Mouse (Mus musculus): ENCODE results near the gene Nrarp. TPM values are rescaled to one million over a fixed set of nuclear protein-coding genes. Genes with fewer than 3 reads are reported as not detected.
A peak's percentile ranks its signal among the peaks of the same experiment; 100 is the strongest.

The Nrarp gene
- polyA plus RNA-seq, 2 experiments from 2014 or later = 0.28 TPM; not detected in 1

DNA sequence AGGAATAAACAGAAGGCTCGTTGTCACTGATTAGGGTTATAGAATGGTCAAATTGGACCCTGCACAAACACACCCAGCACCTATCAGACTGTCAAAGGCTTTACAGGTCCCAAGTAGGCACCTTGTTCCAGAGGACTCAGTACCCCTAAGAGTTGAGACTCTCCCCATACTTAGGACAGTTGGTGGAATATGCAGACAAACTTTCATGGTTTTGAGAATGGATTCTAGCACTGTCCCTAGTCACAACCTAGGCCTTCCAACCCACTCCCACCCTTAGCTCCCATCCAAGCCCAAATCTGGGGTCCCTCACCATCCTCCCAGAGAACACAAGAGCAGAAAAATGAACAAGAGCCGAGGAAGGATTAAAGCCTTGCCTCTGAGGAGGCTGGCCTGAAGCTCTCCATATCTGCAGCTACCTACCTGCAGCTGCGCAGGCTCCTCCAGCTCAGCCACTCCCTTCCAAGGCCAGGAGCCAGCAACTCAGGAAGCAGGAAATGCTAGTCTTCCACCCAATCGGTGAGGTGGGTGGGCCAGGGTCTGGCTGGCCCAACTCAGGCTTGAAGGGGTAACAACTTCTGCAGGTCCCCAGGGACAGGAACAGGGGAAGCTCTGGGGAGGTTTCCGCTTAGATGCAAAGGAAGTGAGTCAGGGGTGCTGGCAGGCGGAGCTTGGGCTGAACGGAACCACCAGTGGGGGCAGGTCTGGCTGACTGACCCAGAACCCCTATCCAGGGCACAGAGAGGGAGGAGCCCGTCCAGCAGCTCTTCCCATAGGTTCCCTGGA is 15.8 kb downstream of the Nrarp start, which contains the start of gene Tor4a:
Gene Tor4a (minus strand): TSS at position 715 of the 783 bp plus-strand sequence.
- ATAC-seq = peak; percentile 59

DNA sequence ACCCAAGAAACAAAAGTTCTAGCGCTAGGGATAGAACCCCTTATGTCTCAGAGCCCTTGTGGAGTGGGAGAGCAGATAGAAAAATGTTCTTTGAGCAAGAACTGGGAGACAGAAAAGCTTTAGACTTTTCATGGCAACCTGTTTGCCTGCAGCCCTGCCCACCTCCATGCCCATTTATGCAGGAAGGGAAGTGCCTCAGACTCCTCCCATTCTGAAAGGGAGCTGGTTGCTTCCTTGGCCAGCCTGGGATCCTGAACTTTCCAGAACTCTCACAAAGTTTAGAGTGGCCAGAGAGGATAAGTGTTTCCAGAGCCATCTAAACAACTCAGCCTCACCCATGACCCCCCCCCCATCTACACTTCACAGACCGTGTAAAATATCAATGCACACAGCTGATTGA is 16.6 kb downstream of the Nrarp start:
- ATAC-seq = no peak

DNA sequence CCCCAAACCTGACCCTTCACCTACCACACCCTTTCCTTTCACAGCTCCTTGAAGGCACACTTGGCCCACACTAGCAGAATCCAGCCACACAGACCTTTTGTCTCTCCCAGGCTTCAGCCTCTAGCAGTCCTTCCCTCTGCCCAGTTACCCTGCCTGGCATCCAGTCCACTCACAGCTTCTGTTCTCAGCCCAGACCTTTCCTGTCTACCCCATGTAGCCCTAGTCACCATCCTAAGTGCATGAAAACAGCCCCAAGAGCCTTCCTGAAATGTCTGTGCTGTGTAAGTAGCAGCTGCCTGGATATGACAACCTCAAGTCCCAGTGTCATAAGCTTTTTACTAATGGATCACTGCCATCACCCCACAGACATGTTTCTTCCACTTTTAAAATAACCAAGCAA is 17.4 kb downstream of the Nrarp start:
- ATAC-seq = no peak

DNA sequence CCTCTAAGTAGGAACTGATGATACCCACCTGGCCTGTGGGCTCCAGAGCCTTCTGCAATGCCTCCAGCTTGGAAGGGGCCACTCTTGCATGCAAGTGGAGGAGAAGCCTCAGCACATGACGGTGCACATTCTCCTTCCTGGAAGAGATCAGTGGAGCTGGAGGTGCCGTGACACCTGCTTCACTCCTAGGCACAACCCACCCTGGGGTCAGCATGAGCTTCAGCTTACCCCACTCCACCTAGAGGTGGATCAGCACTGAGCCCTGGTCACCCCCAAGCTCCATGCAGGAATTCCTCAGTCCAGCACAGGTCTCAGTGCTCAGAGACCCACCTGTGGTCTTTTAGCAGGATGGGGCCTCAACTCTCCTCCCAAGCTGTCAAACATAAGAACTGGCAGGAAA is 20.1 kb downstream of the Nrarp start:
- no peak for ATAC-seq

DNA sequence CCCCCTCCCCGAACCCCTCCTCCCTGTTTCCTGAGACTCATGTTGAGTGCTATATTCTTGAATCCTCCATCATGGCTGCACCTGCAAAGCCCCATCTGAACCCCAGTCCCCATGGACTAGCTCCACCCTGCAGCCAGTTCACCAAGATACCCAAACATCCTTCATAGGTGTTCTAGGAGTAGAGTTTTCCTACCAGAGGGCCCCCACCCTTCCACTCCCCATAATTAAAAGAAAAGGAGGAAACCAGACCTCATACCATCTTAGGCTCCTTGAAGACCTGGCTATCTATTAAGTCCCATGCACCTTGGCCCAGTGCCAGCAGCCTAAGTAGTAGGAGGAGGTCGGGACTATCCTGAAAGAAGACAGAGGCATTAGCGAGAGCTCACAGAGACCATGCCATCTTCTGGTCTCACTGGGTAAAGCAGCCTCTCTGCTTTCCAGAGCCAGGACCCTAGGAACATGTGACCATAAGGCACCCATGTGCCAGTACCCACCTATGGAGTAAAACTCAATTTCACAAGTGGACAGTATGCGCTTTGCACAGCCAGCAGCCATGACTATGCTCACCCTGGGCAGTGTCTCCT is 23.2 kb downstream of the Nrarp start:
- ATAC-seq = no peak

DNA sequence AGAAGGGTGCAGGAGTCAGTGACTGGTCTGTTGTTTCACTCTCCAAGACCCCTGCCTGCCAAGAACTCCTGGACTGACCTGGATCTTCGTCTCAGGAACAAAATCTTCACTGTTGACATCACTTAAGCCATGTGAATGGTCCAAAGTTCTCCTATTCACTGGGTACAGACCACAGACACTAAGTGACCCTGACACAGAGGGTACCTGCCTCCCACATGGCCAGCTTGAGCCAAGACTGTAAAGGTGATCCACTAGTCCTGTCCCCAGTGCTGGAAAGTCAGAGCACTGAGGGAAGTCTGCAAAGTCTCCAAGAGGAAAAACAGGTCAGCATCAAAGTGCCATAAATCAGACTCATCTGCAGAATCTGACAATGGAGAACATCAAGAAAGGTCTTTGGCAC is 27.0 kb downstream of the Nrarp start:
- no peak for ATAC-seq

DNA sequence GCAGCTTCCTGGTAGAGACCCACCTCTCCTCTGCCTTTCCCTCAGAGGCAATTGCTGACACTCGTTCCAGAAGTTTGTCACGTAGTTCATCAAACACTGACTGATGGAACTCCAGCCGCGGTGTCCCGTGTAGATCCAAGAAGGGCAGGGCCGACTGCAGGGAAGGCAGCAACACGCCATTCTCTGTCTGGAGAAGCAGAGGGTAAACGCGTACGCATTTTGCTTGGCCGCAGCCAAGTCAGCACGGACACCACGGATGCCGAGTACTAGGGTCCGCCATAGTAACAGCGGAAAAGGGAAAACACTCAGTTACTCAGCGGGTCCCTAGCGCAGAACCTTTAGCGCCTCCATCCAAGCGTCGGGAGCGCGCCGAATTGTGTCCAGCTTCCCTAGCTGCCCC is 30.1 kb downstream of the Nrarp start:
- ATAC-seq = peak; percentile 20

DNA sequence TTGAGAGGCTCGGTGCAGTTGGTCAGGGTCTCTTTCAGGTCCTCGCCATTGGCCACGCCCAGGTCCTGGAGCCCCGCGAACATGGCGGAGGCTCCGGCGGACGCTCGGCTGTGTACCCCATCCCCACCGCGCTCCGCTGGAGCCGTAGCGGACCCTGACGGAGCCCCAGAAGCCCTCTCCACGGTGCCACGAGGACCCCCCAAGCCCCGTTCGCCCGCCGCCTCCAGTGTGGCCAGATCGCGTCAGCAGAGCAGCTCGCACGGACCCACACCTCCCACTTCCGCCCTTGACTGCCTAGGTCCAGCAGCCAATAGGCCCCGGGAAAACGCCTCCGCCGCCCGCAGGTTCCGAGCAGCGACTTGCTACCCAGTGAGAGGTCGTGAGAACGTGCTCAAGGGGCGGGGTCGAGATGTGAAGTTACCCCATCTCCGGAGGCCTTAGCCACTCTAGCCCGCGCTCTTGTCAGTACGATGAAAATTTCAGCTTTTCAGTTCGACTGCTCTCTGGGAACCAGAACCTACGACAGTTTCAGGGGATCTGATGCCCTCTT is 30.6 kb downstream of the Nrarp start, which contains the start of gene Nelfb:
Gene Nelfb (minus strand): TSS at position 369 of the 550 bp plus-strand sequence.
- ATAC-seq = peak; percentile 98

DNA sequence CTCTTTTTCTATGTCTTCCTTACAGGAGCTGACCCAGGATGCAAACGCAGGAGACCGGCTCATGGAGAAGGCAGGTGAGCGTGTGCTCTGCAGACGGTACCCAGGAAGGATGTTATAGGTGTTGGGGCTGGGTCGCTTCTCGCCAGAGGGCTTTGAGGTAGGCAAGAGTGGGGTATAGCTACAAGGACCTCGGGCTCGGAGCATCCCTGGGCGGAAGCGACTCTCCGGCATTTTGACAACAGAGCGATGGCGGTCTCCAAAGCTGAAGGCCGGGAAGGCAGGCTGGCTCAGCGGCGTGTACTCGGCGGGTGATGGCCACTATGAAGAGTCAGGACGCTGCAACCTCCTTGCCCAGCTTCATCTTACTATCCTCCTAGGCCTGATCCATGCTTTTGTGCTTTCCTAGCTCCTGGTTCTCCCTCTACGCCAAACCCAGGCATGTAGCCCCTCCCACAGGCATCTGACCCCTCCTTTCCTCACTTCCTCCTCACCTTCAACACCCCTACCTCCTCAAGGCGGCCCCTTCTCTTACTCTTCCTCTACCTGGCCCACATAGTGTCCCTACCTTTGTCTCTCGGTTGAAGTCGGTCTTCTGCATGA is 32.8 kb downstream of the Nrarp start:
- ATAC-seq = no peak

DNA sequence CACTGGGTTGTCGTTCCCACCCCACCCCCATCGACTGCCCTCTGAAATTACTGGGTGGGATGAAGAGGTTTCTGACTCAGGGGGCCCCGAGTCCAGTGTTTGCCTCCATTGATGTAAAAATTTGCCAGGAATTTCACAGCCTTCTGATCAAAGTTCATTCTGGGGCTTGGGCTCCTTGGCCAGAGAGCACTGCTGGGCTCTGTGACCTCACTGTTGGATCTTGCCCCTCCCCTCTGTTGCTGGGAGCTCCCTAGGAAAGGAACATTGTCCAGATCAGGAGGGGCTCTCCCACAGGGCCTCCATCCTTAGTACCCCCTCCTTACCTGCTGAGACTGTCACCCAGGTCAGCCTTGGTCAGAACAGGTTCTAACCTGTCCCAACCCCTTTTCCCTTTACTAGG is 33.9 kb downstream of the Nrarp start, which contains the start of gene Stpg3:
Gene Stpg3 (minus strand): TSS at position 194 of the 400 bp plus-strand sequence.
- no peak for ATAC-seq

DNA sequence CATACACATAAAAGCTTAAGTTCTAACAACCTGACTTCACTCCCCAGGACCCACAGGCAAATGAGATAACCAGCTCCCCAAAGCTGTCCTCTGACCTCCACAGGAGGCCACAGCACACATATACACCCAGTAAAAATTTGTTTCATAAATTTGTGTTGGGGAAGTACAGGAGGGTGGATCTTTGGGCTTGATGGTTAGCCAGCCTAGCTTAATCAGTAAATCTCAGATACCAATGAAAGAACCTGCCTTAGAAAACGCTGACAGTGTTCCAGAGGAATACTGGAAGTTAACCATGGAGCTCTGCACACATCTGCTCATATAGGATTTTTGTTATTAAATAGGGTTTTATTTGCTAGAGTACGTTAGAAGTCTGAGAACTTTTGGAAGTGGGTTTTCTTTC is 37.1 kb downstream of the Nrarp start:
- no peak for ATAC-seq

DNA sequence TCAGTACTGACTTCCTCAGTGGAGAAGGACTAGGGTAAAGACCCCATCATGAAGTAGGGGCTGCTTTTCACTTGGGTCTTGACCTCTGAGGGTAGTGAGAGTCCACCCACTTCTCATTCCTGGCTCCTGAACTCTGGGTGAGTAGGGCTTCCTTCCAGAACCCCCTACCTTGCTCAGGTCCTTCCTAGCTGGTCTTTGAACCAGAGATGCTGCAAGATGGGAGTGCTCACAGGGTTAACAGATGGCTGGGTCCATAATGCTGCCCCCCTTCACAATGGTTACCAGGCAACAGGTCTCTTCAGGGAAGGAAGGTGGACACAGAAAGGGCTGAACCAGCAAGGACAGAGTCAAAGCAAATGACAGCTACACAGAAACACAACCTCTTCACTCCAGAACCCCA is 37.9 kb downstream of the Nrarp start, which contains the start of gene Fam166a:
Gene Fam166a (plus strand): TSS at position 301 of the 400 bp plus-strand sequence.
- ATAC-seq = no peak

DNA sequence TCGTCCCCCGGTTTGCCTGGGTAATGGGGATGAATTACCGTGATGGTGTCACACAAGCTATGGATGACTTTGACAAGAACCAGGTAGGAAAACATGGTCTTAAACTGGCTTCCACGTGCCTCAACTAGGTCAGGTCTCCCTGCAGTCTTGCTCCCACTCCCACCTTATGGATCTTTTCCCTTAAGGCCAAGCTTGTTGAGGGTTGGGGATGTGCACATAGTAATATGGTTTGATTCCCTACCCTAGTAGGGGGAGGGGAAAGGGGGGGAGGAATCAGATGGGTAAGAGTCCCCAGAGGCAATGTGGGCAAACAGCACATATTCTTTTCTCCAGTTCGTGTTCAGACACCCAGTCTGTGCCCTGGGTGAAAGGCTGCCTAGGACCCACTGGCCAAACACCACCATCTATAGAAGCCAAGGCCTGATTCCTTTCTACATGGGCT is 40.8 kb downstream of the Nrarp start:
- ATAC-seq = no peak

DNA sequence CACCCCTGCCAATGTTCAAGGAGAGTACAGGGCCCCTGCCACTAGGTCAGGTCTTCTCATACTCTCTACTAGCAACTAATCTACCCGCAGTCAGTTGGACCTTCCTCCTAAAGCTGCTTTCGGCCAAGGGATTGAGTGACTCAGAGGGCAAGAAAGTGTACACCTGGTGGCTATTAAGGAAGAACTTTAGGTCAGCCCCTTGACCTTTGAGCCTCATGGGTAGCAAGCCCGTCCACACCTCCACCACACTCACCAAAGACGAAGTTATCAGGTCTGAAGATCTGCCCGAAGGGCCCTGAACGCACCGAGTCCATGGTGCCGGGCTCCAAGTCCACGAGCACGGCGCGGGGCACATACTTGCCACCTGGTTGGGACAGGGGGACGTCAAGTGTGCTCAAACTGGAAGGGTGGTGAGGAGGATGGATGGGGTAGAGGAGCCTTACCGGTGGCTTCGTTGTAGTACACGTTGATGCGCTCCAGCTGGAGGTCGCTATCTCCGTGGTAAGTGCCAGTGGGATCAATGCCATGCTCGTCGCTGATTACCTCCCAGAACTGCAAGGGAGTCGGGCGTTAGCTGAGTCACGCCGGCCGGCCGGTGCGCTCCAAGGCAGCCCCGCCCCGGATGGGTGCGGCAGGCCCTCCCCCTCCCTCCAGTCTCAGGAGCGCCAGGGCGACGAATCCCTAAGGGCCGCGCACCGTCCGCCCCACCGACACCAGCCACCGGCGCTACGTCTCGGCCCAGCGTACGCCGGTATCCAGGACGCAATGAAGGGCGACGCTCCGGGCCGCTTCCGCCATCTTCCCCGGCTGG is 43.3 kb downstream of the Nrarp start:
- ATAC-seq = peak; percentile 12

DNA sequence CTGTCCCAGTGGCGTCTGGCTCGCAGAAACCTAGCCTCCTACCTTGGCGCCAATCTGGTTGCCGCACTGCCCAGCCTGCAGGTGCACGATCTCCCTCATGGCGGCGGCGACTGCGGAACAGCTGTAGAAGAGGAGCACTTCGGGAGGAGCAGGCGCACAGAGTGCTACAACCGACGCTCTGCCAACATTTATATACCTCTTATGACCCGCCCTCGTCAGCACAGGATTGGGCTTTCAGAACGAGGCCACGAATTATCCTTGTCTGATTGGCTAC is 43.9 kb downstream of the Nrarp start, which contains the start of gene Tubb4b:
Gene Tubb4b (minus strand): TSS at position 211 of the 274 bp plus-strand sequence.
- ATAC-seq = no peak

DNA sequence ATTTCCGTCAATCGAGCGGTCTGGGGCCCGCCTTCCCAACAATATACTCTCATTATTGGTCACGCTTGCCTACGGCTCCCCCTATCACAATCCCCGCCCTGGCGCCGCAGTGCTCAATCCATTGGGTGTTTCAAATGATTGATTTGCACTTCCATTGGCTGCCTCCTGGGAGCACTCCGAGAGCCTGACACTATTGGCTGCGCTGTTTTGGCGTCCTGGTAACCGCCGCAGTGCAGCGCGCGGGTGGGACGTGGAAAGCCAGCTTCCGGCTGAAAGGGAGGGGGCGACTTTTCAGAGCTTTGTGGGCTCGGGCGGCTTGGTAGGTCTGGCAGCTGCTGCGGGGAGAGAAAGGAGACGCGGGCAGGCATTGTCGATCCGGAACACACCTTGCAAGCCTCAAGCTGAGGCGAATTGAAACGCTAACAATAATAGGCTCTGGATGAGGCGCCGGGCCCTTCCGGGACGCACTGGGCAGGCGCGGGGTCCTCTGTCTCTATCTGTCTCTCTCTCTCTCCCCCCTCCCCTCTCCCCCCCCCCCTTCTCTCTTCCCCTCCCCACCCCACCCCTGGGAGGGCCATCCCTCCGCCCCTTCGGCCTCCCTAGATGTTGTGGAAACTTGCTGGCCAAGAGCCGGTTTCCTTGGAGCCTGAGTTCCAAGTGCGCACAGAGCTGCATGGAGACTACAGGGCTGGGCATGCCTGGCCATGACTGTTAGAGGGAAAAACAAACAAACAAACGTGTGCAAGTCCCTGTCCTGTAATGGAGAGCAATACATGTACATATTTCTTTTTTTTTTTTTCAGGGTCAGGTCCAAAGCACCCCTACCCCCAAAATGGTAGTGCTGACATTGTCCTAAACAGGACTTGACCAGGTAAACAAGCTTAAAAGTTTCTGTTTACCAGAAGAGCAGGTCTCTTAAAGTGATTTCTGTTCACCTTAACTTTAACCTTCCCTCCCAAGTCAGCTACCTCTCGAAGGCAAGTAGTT is 44.5 kb downstream of the Nrarp start:
- ATAC-seq = peak; percentile 86

DNA sequence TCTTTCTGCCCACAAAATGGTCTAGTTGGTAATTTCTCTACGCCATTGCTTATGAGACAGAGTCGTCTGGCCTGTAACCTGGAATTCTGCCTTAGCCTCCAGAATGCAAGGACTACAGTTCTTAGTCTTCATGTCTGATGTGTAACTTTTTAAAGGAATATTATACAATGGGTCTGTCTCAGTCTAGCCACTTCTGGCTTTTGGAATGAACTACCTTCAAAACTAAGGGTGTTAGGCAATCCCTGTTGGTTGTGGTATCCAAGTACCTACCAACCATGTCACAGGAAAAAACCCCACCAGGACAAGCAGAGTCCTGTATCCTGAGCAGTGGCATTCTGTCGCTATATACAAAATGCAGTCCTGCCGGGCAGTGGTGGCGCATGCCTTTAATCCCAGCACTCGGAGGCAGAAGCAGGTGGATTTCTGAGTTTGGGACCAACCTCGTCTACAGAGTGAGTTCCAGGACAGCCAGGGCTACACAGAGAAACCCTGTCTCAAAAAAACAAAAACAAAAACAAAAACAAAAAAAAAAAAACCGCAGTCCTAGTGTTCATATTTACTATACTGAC is 45.3 kb downstream of the Nrarp start:
- ATAC-seq = no peak

DNA sequence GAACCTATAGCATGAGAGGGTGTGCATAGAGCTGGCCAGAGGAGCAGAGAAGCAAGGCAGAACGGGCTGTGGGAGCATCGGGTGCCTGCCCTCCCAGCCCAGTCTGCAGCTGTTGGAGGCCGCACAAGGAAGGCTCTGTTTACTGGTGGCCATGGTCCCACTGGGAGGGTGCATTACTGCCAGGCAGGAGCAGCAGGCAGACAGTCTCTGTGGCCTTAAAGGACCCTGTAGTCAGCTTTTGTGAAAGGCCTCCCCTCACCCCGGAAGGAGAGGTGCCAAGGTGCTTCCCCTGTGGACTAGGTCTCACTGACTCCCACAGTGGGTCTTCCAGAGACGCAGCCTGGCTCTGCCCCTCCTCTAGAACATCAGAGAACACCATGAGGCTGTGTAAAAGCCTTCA is 46.3 kb downstream of the Nrarp start:
- ATAC-seq = no peak

DNA sequence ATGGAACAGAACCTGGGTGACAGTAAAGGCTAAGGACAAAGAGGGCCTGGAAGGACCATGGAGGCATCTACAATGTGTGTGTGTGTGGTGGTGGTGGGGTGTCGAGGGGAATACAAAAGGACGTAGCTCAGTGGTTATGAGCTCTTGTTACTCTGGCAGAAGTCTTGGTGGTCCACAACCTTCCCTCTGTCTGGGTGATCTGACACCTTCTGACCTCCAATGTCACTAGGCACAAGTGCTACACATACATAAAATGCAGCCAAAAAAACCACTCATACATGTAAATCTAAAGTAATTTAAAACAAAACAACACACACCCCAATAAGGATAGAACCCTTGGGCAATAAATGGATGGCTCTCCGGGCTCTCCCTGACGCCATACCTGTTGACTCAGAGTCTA is 46.8 kb downstream of the Nrarp start:
- ATAC-seq = no peak

DNA sequence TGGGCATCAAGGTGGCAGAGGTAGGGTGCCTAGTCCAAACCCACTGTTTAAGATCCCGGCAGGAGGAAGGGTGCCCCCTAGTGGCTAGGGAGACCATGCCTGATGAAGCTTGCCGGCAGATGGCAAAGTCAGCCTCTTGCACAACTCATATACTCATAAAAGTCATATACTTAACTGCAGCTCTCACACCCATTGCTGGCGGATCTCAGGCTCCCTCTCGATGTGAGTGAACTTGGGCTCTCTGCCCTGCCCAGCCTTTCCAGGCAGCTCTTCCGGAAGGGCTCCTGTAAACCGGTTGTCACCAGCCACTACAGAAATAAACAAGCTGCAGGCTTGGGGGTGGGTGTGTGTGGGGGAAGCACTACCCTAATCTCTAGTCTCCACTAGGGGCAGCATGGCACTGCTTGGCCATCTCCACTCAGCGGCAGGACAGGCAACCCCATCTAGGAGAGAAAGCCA is 47.9 kb downstream of the Nrarp start:
- peak; percentile 52 for ATAC-seq

Data from CD4-positive, CD25-positive, alpha-beta regulatory T cell, adult 4 months (primary cell).